Mouse (Mus musculus) effector memory CD4-positive, alpha-beta T cell, adult 7 months (primary cell): ENCODE measurements around the gene Ube2g1. TPM values are rescaled to one million over a fixed set of nuclear protein-coding genes. Genes with fewer than 3 reads are reported as not detected.

Experiments used
- polyA plus RNA-seq: library from polyadenylated mRNA; unstranded; fragments of 100-300 nt; shearing (Covaris generic); gene quantifications from one replicate; pipeline ENCODE4 v1.2.1, GENCODE M21; 2017

Gene Ube2g1
- 67.8 TPM for polyA plus RNA-seq

DNA sequence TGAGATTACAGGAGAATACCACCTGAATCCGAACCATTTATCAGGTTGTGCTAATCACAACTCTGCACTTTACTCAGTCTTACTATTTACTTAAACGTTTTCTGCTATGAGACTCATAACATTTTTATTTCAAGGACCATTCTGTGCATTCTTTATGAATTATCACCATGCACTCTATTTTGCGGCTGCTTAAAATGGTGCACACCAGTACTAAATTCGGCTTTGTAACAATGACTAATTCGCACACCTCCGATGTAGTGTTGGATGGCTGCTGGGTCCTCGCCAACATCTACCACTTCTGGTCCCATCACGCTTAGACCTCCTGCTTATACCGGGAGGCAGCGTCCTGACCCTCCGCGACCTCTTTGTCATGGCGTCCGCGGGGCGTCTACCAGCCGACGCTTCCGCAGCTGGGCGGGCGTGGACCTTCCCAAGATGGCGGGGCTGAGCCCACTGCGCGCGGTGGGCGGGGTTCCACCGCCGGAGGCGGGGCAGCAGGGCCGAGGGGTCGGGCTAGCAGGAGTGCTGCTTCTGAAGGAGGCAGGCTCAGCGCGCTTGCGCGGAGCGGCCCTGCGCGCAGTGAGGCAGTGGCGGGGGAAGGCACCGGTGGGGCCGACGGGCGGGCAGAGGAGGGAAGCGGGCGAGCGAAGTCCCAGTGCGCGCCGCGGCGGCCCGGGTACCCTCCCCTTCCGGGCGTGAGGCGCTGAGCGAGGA, at the start of gene Ube2g1:
Gene Ube2g1, plus strand, starts transcription at position 590 of the 714 bp plus-strand sequence.

DNA sequence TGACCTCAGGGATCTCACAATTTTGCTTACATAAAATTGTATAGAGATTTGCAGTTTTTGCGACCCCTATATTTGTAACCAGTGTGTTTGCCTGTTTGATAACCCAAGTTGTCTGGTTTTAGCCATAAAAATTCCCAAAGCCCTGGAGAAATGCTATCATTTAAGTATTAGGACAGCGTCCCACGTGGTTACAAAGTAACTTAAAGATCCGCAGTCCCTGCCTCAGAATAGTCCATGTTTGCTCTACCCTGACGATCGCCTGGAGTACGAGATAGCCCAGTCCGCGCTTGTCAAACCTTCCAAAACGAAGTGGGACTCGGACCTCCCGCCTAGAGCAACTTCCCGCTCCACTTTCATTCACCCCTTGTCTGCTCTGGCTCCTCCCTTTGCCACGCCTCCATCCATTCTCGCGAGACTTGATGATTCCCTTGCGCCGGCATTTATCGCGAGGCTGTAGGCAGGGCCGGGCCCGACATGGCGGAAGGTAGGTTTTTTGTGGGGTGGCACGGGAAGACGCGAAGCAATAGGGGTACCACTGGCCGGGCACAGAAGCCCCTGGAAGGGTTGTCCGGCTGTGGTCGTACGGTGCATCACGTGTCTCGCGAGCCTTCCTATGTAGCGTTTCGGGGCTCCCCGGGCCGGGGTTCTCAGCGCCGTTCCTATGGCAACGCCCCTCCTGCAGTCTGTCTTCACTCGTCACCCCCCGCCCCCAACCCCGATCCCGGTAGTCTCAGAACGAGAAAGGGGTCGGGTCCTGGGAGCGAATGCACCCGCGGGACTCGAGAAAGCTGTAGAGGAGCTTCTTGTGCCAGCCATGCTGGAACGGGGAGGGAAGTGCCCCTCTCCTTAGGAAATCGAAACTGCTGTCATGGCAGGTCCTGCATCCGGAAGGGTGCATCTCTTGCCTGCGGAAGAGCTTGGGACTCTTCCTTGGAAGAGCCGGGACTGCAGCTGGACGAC, 82.7 kb downstream of the Ube2g1 start, which contains the start of gene Ankfy1:
Gene Ankfy1, plus strand, starts transcription at position 456 of the 960 bp plus-strand sequence.

Other genes starting within 250 kb of the Ube2g1 start
- gene Tekt1, start 244.8 kb upstream of the Ube2g1 start, polyA plus RNA-seq, result not detected
- not detected for gene Smtnl2, start 195.6 kb upstream of the Ube2g1 start, polyA plus RNA-seq
- not detected for gene Ggt6, start 171.8 kb upstream of the Ube2g1 start, polyA plus RNA-seq
- 98.6 TPM for gene Mybbp1a, start 165.9 kb upstream of the Ube2g1 start, polyA plus RNA-seq
- 0.17 TPM for gene Spns2, start 117.4 kb upstream of the Ube2g1 start, polyA plus RNA-seq
- not detected for gene Spns3, start 56.8 kb upstream of the Ube2g1 start, polyA plus RNA-seq
- 45.1 TPM for gene Ankfy1, start 82.7 kb downstream of the Ube2g1 start, polyA plus RNA-seq
- 6.1 TPM for gene Cyb5d2, start 188.9 kb downstream of the Ube2g1 start, polyA plus RNA-seq
- 20.7 TPM for gene Zzef1, start 188.9 kb downstream of the Ube2g1 start, polyA plus RNA-seq